Mouse (Mus musculus) lung, postnatal 14 days (tissue): ENCODE results near the gene Gm10037.

Source experiments
- DNase-seq: peaks from one replicate; pipeline ENCODE4 v3.0.0; 2021

Gene Gm10037

GRCm38 (mm10) chr13:67876699-67877254 lies 45.9 kb downstream of the Gm10037 start:
- DNase-seq = no peak

GRCm38 (mm10) chr13:67883966-67884365 lies 53.1 kb downstream of the Gm10037 start:
- no peak for DNase-seq
